Mouse (Mus musculus): ENCODE measurements around the gene Rgs11. TPM values are rescaled to one million over a fixed set of nuclear protein-coding genes. Genes with fewer than 3 reads are reported as not detected.

The Rgs11 gene
- total and polyA plus RNA-seq, 3 experiments, result 0.31 to 3.5 (median 0.34) TPM

GRCm38 (mm10) chr17:26200831-26201705 lies 1.7 kb upstream of the Rgs11 start:
- intact Hi-C loops (cut with DNase I), result no loop called here
- Histone ChIP-seq H3K9ac (ENCODE audit: low read depth, low read length) (peak overlapping the region; percentile 15), H3K36me3 (ENCODE audit: control insufficient read depth, insufficient read depth, low read length) (no peaks in the 10 kb centered on the region), H3K27ac (no peak overlapping the region), H3K79me2 (replicated peaks; ENCODE audit: control insufficient read depth, insufficient read depth, low read length) (no peaks in the 10 kb centered on the region), H3K27me3 (ENCODE audit: control insufficient read depth, insufficient read depth, low read length) (peaks cover 4% of the 10 kb centered on the region; the same call in 1 of the 2 replicates), H3K4me1 (ENCODE audit: control insufficient read depth, insufficient read depth, low read length) (0 out of 2 replicates have a peak, but pooled peaks cover 1% of the 10 kb centered on the region), H3K4me3 (peak overlapping the region; percentile 38)
- no peak for DNase-seq
- WGBS, result 4% methylated on average over 90 of the region's 92 CpGs
- no peak for TF ChIP-seq POLR2A (IDR thresholded peaks at IDR 0.05; ENCODE audit: insufficient read depth, low read depth, low read length)

DNA sequence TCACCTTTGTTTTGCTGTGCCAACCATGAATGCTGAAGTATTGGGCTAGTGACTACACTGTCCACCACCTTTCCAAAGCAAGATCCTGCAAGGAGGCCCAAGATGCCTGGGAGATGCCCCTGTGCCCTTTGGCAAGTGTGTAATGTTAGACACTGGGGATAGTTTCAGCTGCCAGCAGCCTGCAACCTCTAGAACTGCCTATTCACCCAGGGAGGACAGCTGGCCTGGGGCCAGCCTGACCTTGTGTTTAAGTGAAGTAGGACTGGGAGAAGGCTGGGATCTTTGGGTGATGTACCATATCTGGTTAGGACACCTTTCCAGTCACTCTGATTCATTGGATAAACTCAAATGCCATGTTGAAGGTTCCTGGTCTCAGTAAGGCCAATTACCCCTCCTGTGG lies 753 bp upstream of the Rgs11 start:
- H3K27ac ChIP-seq, result no peak overlapping the region
- H3K4me3 ChIP-seq, result no peak overlapping the region
- H3K9ac ChIP-seq (ENCODE audit: low read depth, low read length), result no peak overlapping the region
- TF ChIP-seq POLR2A (IDR thresholded peaks at IDR 0.05; ENCODE audit: insufficient read depth, low read depth, low read length), result no peak
- TF ChIP-seq EP300 (IDR thresholded peaks at IDR 0.05; ENCODE audit: insufficient read depth, low read depth, low read length), result no peak
- no peak for TF ChIP-seq CTCF (IDR thresholded peaks at IDR 0.05)
- H3K36me3 ChIP-seq (ENCODE audit: control insufficient read depth, insufficient read depth, low read length), result no peaks in the 10 kb centered on the region
- H3K79me2 ChIP-seq (replicated peaks; ENCODE audit: control insufficient read depth, insufficient read depth, low read length), result no peaks in the 10 kb centered on the region
- intact Hi-C loops (cut with DNase I), result no loop called here
- peaks cover 4% of the 10 kb centered on the region; the same call in 1 of the 2 replicates for H3K27me3 ChIP-seq (ENCODE audit: control insufficient read depth, insufficient read depth, low read length)
- DNase-seq, result no peak
- H3K4me1 ChIP-seq (ENCODE audit: control insufficient read depth, insufficient read depth, low read length), result 0 out of 2 replicates have a peak, but pooled peaks cover 1% of the 10 kb centered on the region

DNA sequence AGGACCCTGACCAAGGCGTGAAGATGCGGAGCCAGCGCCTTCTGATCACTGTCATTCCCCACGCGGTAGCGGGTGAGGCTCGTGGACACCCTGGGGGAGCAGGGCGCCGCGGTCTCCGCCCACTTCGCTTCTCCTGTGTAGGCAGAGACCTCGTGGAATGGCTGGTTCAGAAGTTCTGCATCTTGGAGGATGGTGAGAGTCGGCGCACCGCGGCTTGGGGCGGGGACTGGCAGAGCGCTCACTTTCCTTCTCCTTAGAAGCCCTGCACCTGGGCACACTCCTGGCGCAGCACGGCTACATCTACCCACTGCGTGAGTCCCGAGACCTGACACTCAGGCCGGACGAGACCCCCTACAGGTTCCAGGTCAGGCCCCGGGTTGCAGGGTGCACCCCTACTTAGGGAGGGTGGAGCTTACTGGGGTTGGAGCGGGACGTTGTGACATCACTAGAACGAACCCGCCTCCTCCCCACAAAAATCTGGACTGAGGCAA lies 615 bp downstream of the Rgs11 start:
- Histone ChIP-seq H3K36me3 (ENCODE audit: control insufficient read depth, insufficient read depth, low read length) (no peaks in the 10 kb centered on the region), H3K4me1 (ENCODE audit: control insufficient read depth, insufficient read depth, low read length) (0 out of 2 replicates have a peak, but pooled peaks cover 1% of the 10 kb centered on the region), H3K4me3 (peak overlapping the region; percentile 53), H3K9ac (ENCODE audit: low read depth, low read length) (0 out of 2 replicates have a peak overlapping the region, but pooled peaks have one; percentile 21), H3K79me2 (replicated peaks; ENCODE audit: control insufficient read depth, insufficient read depth, low read length) (no peaks in the 10 kb centered on the region), H3K27ac (no peak overlapping the region), H3K27me3 (ENCODE audit: control insufficient read depth, insufficient read depth, low read length) (peaks cover 4% of the 10 kb centered on the region; the same call in 1 of the 2 replicates)
- TF ChIP-seq EP300 (IDR thresholded peaks at IDR 0.05; ENCODE audit: insufficient read depth, low read depth, low read length), result no peak
- TF ChIP-seq POLR2A (IDR thresholded peaks at IDR 0.05; ENCODE audit: insufficient read depth, low read depth, low read length), result no peak
- TF ChIP-seq CTCF (IDR thresholded peaks at IDR 0.05), result no peak
- DNase-seq, result peak; percentile 27 to 40
- intact Hi-C loops (cut with DNase I), result no loop called here
- 2% methylated on average over 30 of the region's 30 CpGs for WGBS

DNA sequence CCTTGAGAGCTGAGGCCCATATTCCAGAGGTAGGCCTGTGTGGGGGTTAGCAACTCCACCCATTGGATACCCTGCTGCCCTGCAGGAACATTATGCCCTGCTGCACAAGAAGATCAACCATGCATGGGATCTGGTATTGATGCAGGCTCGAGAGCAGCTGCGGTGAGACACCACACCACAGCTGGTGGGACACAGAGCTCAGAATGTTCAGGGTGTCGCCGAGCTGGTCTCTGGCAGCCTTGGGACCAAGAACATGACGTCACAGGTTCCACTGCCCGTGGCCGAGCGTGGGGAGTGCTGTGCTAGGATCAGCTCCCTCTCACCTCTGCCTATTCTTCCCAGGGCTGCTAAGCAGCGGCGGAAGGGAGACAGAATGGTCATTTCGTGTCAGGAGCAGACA lies 2.0 kb downstream of the Rgs11 start:
- Histone ChIP-seq H3K27ac (no peak overlapping the region), H3K4me3 (no peak overlapping the region), H3K27me3 (ENCODE audit: control insufficient read depth, insufficient read depth, low read length) (peaks cover 4% of the 10 kb centered on the region; the same call in 1 of the 2 replicates), H3K36me3 (ENCODE audit: control insufficient read depth, insufficient read depth, low read length) (no peaks in the 10 kb centered on the region), H3K9ac (ENCODE audit: low read depth, low read length) (no peak overlapping the region), H3K4me1 (ENCODE audit: control insufficient read depth, insufficient read depth, low read length) (0 out of 2 replicates have a peak, but pooled peaks cover 1% of the 10 kb centered on the region), H3K79me2 (replicated peaks; ENCODE audit: control insufficient read depth, insufficient read depth, low read length) (no peaks in the 10 kb centered on the region)
- no peak for DNase-seq
- intact Hi-C loops (cut with DNase I), result no loop called here
- WGBS, result 46% methylated on average over 11 of the region's 11 CpGs
- TF ChIP-seq EP300 (IDR thresholded peaks at IDR 0.05; ENCODE audit: insufficient read depth, low read depth, low read length), result no peak
- no peak for TF ChIP-seq CTCF (IDR thresholded peaks at IDR 0.05)
- no peak for TF ChIP-seq POLR2A (IDR thresholded peaks at IDR 0.05; ENCODE audit: insufficient read depth, low read depth, low read length)

GRCm38 (mm10) chr17:26206392-26206791 lies 3.6 kb downstream of the Rgs11 start:
- Histone ChIP-seq H3K27me3 (ENCODE audit: control insufficient read depth, insufficient read depth, low read length) (peaks cover 4% of the 10 kb centered on the region; the same call in 1 of the 2 replicates), H3K4me1 (ENCODE audit: control insufficient read depth, insufficient read depth, low read length) (0 out of 2 replicates have a peak, but pooled peaks cover 1% of the 10 kb centered on the region), H3K4me3 (no peak overlapping the region), H3K36me3 (ENCODE audit: control insufficient read depth, insufficient read depth, low read length) (no peaks in the 10 kb centered on the region), H3K9ac (ENCODE audit: low read depth, low read length) (no peak overlapping the region), H3K27ac (no peak overlapping the region), H3K79me2 (replicated peaks; ENCODE audit: control insufficient read depth, insufficient read depth, low read length) (no peaks in the 10 kb centered on the region)
- TF ChIP-seq EP300 (IDR thresholded peaks at IDR 0.05; ENCODE audit: insufficient read depth, low read depth, low read length) (no peak), POLR2A (IDR thresholded peaks at IDR 0.05; ENCODE audit: insufficient read depth, low read depth, low read length) (no peak), CTCF (IDR thresholded peaks at IDR 0.05) (no peak)
- DNase-seq, result no peak
- WGBS, result 47% methylated on average over 1 of the region's 1 CpGs
- intact Hi-C loops (cut with DNase I), result no loop called here

- intact Hi-C loops (cut with DNase I), result no loop called here
- Histone ChIP-seq H3K4me1 (ENCODE audit: control insufficient read depth, insufficient read depth, low read length) (no peaks in the 10 kb centered on the region), H3K27me3 (ENCODE audit: control insufficient read depth, insufficient read depth, low read length) (peaks cover 4% of the 10 kb centered on the region; the same call in 1 of the 2 replicates), H3K4me3 (no peak within 1 kb of the TSS), H3K9ac (ENCODE audit: low read depth, low read length) (no peak within 1 kb of the TSS), H3K79me2 (replicated peaks; ENCODE audit: control insufficient read depth, insufficient read depth, low read length) (no peaks in the 10 kb centered on the region), H3K36me3 (ENCODE audit: control insufficient read depth, insufficient read depth, low read length) (no peaks in the 10 kb centered on the region), H3K27ac (no peak within 1 kb of the TSS)
- TF ChIP-seq POLR2A (IDR thresholded peaks at IDR 0.05; ENCODE audit: insufficient read depth, low read depth, low read length) (no peak), CTCF (IDR thresholded peaks at IDR 0.05) (no peak)
- DNase-seq, result no peak
- 77% methylated on average over 12 of the region's 12 CpGs for WGBS
These were observed 4.9 kb downstream of the Rgs11 start, which contains the start of gene Arhgdig for GRCm38 (mm10) chr17:26207686-26208085. Gene Arhgdig, minus strand, starts transcription at chr17:26207786.

Measured in heart, adult 2 months (tissue).